ENCODE assay signal across 8 mouse cellular contexts in the genomic region with DNA sequence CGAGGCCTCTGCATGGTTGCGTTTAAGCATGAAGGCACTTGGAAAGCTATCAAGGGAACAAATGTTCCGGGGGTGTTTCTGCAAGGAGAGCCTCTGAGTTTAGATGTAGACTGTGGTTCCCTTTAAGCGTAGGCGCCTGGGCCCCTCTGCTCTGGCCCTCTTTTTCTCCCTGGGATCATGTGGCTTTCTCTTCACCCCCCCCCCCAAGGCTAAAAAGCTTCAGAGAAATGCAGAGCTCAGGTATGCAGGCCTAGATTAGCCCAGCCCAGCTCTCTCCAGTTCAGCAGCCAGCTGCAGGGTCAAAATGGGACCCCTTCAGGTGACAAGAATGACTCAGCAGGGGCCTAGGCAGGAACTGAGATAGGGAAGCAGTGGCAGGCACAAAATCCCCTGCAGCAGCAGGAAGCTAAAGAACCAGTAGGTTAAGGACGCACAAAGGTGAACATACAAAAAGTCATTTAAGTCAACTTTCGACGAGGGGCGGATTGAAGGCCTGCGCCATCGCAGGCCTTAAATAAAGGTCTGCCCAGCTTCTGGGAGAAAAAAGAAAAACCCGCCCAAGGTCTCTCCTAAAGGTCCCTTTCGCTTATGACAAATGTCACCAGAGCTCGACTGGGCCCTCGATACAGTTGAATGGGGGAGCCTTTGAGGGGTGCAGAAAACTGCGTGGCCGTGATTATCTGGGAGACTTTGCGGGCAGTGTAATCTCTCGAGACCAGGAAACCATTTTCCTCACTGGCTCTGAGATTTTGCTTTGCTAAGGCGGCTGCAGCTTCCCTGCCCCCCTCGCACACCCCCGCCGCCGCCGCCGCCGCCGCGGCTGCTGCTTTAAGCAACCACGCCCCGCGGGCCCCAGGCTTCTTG. TPM values are rescaled to one million over a fixed set of nuclear protein-coding genes. Genes with fewer than 3 reads are reported as not detected.
A peak's percentile ranks its signal among the peaks of the same experiment; 100 is the strongest.
DNase-seq lines count a peak whose midpoint lies in the region; ATAC-seq and TF ChIP-seq lines count a peak whose summit lies in the region.

No protein-coding gene starts in this region.

- peak; percentile 8 for DNase-seq in cerebellum, adult 11 months
- no peak for DNase-seq in cerebellum, adult 9-11 months
- peak; percentile 51 for DNase-seq in brain, embryonic 14.5 days (ENCODE audit: low read depth)
- DNase-seq in frontal cortex, adult 2 months (ENCODE audit: extremely low spot score in 1 of 2, low spot score in 1 of 2), result peak; percentile 52 to 79
- peak; percentile 6 for DNase-seq in midbrain, embryonic 14.5 days
- DNase-seq in testis, postnatal 14 days (ENCODE audit: low spot score), result peak; percentile 15

- no peak for TF ChIP-seq POLR2A in brain, embryonic 14.5 days (IDR thresholded peaks at IDR 0.05; ENCODE audit: borderline replicate concordance, extremely low read depth, insufficient read depth, insufficient read length, poor library complexity, severe bottlenecking)

- WGBS in intestine, embryonic 16.5 days, result 21% methylated on average over 26 of the region's 32 CpGs
- WGBS in limb, embryonic 12.5 days, result 17% methylated on average over 32 of the region's 32 CpGs
- WGBS in midbrain, embryonic 14.5 days, result 26% methylated on average over 32 of the region's 32 CpGs

- peak overlapping the region; percentile 96 for H3K27ac ChIP-seq in intestine, embryonic 16.5 days (ENCODE audit: low read length)
- peak overlapping the region; percentile 92 for H3K27ac ChIP-seq in limb, embryonic 12.5 days
- H3K27ac ChIP-seq in midbrain, embryonic 14.5 days (replicated peaks; ENCODE audit: low read depth, low read length), result peak overlapping the region; percentile 91

- H3K9me3 ChIP-seq in intestine, embryonic 16.5 days (ENCODE audit: control insufficient read depth, low read length), result no peaks in the 10 kb centered on the region
- no peaks in the 10 kb centered on the region for H3K9me3 ChIP-seq in limb, embryonic 12.5 days
- no peaks in the 10 kb centered on the region for H3K9me3 ChIP-seq in midbrain, embryonic 14.5 days (ENCODE audit: control insufficient read depth, low read length)

- peak overlapping the region; percentile 52 for H3K4me2 ChIP-seq in intestine, embryonic 16.5 days (ENCODE audit: low read depth, low read length)
- peak overlapping the region; percentile 46 for H3K4me2 ChIP-seq in limb, embryonic 12.5 days
- H3K4me2 ChIP-seq in midbrain, embryonic 14.5 days (ENCODE audit: low read length), result peak overlapping the region; percentile 53

- H3K27me3 ChIP-seq in intestine, embryonic 16.5 days (replicated peaks; ENCODE audit: control insufficient read depth, insufficient read depth, low read length), result no peaks in the 10 kb centered on the region
- H3K27me3 ChIP-seq in limb, embryonic 12.5 days, result peaks cover 11% of the 10 kb centered on the region
- H3K27me3 ChIP-seq in midbrain, embryonic 14.5 days (ENCODE audit: control insufficient read depth, insufficient read depth, low read length), result no peaks in the 10 kb centered on the region

- ATAC-seq in intestine, embryonic 16.5 days, result peak; percentile 54
- ATAC-seq in limb, embryonic 12.5 days (ENCODE audit: insufficient number of reproducible peaks, insufficient read depth, low FRiP score, low TSS enrichment, low read depth), result peak; percentile 1
- no peak for ATAC-seq in midbrain, embryonic 14.5 days (ENCODE audit: low FRiP score, low TSS enrichment)

- peak overlapping the region; percentile 63 for H3K9ac ChIP-seq in intestine, embryonic 16.5 days (ENCODE audit: low read depth, low read length)
- peak overlapping the region; percentile 40 for H3K9ac ChIP-seq in limb, embryonic 12.5 days (replicated peaks)
- H3K9ac ChIP-seq in midbrain, embryonic 14.5 days (replicated peaks; ENCODE audit: low read length), result peak overlapping the region; percentile 50

- no peak for TF ChIP-seq CTCF in brain, embryonic 14.5 days (IDR thresholded peaks at IDR 0.05; ENCODE audit: borderline replicate concordance, extremely low read depth, insufficient read depth, insufficient read length)

- no peaks in the 10 kb centered on the region for H3K36me3 ChIP-seq in intestine, embryonic 16.5 days (ENCODE audit: control insufficient read depth, insufficient read depth, low read length)
- H3K36me3 ChIP-seq in limb, embryonic 12.5 days, result peaks cover 6% of the 10 kb centered on the region; the same call in 1 of the 2 replicates
- H3K36me3 ChIP-seq in midbrain, embryonic 14.5 days (ENCODE audit: control insufficient read depth, insufficient read depth, low read length), result no peaks in the 10 kb centered on the region

- no peaks in the 10 kb centered on the region for H3K4me1 ChIP-seq in intestine, embryonic 16.5 days (ENCODE audit: control insufficient read depth, insufficient read depth, low read length)
- no peaks in the 10 kb centered on the region for H3K4me1 ChIP-seq in limb, embryonic 12.5 days (replicated peaks)
- peaks cover 6% of the 10 kb centered on the region; the same call in 1 of the 2 replicates for H3K4me1 ChIP-seq in midbrain, embryonic 14.5 days (ENCODE audit: control insufficient read depth, insufficient read depth, low read length)

- peak overlapping the region; percentile 25 for H3K4me3 ChIP-seq in intestine, embryonic 16.5 days (ENCODE audit: low read length)
- peak overlapping the region; percentile 62 for H3K4me3 ChIP-seq in limb, embryonic 12.5 days (replicated peaks)
- peak overlapping the region; percentile 53 for H3K4me3 ChIP-seq in midbrain, embryonic 14.5 days (replicated peaks; ENCODE audit: low read depth, low read length)

RNA-seq across cellular contexts. Expression of gene Rbbp7, which starts 0.7 kb away (rescaled TPM):
- polyA plus RNA-seq in brain, embryonic 14.5 days (2012; rRNA removed), result 113 and 119 TPM in 2 replicates
- 126 and 129 TPM in 2 replicates for polyA plus RNA-seq in frontal cortex, adult 2 months (2012; rRNA removed)
- 909 and 942 TPM in 2 replicates for polyA plus RNA-seq in intestine, embryonic 16.5 days (2015; fragmentation: Nextera tagmentation; extraction: Ambion mirVana)
- 411 and 413 TPM in 2 replicates for polyA plus RNA-seq in limb, embryonic 12.5 days (2016; fragmentation: Nextera tagmentation; extraction: Ambion mirVana)
- polyA plus RNA-seq in midbrain, embryonic 14.5 days (2014; fragmentation: Nextera tagmentation; extraction: Ambion mirVana), result 192 and 214 TPM in 2 replicates
